Mouse (Mus musculus): Measurements from ENCODE around the gene Papss2.
"Not testable (repeated sequence)": the region's sequence is repeated elsewhere in the genome, so short reads cannot be mapped to it uniquely, and the experiment has no call there.

The Papss2 gene

DNA sequence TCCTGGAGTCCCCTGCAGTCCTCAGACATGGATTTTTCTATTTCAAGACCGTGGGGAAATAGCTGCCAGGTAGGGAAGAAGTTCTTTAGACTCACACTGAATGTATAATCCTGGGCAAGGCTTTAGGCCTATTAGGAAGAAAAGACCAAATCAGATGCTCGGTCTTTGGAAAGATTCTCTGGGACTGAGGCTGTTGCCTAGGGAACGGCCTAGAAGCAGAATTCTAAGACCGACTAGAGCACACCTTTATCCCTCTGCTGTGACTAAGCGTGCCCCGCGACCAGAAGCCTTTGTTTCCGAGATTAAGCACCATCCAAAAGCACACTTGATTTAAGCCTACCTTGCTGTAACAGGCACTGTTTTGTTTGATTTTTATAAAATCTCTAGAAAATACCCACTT, 46.4 kb downstream of the Papss2 start:
- no peak for DNase-seq

DNA sequence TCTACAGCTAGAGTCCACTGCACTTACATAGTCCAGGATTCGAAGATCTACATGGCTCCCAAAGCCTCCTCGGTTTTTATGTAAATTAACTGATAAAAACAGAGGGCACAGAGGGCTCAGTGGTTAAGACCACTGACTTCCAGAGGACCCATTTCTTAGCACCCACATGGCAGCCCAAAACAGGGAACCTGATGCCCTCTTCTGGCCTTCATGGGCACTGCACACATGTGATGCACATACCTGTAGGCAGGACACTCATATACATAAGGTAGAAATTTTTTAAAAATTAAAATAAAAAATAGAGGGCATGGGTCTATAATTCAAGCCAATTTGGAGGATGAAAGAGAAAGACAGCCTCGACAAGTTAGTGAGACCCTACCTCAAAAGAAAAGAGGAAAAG, 48.1 kb downstream of the Papss2 start:
- DNase-seq: no peak

DNA sequence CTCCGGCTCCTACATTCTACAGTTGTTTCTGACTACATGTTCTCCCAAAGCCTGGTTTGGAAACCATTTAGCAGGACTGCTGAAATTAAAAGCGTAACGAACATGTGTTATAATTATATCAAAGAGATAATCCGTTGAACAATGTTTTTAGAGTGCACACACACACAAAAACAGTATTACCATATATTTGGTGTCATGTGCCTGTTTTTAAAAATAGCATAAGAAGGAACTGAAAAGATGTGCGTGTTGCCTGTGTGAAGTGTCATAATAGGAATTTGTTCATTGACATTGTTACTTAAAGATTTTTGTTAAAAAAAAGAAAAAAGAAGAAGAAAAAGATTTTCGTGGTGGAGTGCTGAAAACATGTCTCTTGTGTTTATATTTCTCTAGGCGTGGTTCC, 50.3 kb downstream of the Papss2 start:
- DNase-seq: no peak

DNA sequence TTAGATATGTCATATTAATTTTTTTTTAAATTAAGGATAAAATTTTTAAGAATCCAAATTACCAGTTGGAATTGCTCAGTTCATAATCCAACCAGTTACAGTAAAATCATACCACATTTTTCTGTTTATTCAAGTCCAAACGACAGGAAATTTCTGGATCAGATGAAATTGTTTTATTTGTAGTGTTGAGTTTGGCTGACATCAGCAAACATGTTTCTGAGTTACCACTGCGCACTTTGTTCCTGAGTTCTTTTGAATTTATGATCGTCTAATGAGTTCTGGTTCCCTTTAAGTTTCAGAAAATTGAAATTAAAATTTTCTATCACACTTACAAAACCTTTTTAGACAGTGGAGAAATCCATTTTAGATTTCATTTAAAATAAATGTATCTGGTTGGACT, 50.8 kb downstream of the Papss2 start:
- no peak for DNase-seq

DNA sequence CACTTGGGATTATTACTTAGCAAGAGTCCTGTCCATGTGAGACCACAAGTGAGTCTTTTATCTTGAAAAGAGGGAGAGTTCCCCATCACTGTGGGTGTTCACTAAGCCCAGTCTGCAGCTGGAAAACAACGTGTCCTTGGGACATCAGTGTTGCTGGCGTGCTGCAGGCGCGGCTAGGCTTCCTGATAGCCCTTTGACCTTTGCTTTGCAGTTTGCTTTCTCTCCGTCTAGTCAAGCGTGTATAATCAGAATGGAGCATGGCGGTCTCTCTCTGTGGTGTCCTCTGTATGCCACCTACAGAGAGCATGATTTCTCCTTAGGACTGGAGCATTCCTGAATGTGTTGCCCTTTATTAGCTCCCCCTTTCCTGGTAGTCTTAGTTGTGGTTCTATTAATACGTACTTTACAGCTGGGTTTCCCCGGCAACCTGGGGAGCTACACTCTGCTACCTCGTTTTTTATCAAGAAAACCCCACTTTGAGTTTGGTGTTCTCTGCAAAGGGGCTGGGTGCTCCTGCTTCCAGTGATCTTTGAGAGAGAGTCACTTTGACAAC, 52.5 kb downstream of the Papss2 start:
- no peak for DNase-seq

DNA sequence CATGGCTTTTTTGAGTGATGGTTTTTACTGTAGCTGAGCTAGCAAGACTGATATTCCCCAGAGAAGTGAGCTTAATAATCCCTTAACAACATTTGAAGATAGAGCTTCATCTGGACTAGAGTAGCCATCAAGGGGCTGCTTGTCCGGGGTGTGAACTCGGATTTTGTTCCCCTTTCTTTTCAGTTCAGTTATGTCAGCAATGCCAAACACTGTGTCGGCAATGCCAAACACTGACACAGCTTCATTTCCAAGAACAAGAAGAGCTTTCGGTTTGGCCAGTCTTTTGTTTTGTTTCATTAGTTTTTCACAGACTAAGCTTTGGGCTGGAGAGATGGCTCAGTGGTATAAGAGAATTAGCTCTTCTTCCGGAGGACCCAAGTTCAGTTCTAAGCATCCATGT, 55.5 kb downstream of the Papss2 start:
- no peak for DNase-seq

DNA sequence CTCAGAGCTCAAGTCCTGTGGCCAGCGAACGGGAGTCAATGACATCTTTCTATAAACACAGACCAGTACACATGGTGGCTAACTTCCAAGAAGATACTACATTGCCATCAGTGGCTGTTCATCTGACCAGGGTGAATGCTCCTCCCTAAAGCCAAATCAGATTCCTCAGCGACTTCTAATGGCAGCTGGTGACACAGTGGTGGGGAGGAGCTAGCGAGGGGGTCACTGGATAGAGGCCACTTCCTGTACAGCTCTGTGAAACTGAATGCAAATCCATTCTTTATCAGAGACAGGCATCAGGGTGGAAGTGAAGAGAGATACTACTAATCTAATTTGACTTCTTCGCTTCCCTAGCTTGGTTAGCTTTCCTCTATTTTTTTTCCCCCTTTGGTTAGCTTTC, 57.5 kb downstream of the Papss2 start:
- no peak for DNase-seq

DNA sequence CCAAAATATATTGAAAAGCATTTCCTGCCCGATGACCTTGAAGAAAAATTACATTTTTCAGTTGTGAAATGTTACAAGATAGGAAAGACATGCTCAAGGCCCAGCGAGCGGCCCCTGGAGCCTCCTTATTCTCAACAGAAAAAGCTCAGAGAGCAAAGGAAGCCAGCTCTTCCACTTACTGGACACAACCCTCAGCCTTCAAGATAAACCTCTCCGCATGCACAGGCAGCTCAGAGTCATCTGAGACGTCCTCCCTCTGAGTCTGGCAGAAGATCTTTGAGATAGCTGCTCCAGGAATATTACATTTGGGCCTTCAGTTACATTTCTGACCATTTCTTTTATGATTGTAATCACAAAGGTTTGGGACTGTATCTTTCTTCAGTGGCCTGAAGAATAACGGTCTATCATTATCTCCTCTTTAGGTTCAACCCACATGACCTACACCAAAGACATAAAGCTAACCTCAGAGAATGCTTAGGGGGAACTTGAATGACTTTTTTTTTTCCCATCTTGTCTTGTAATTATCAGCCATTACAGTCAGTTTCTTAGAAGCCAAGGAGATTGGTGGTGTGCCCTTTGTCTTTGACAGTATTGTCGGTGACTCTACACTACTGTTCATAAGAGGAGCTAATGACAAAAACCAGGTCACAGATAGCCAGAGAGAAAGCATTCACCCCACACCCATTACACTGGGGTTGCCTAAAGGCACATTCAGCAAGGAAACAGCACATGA, 58.2 kb downstream of the Papss2 start:
- no peak for DNase-seq

DNA sequence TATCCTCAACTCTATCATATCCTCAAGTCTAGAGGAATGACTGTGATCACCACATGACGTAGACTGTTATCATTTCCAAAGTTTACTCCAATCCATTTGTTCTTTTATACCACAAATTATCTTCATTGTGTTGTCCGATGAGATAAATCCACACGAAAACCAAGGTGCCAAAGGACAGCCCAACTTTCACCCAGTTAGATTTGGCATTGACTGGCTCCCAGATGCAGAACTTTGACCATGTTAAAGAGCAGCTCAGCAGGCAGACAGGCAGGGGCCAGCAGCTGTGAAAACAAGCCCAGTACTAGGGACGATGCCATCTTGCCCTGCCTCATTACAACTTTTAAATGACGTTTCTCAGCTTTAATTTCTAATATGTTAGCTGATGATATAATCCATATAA, 63.8 kb downstream of the Papss2 start:
- DNase-seq: no peak

DNA sequence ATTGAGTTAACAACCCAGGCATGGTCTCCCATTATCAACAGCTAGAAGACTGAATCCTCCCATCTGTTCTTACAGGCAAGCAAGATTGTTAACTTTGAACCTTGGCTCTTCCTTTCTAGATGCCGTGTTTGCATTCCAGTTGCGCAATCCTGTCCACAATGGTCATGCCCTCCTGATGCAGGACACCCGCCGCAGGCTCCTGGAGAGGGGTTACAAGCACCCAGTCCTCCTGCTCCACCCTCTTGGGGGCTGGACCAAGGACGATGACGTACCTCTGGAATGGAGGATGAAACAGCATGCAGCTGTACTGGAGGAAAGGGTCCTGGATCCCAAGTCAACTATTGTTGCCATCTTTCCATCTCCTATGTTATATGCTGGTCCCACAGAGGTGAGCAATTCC, 67.3 kb downstream of the Papss2 start:
- peak in 1 of 2 experiments; percentile 7 for DNase-seq

DNA sequence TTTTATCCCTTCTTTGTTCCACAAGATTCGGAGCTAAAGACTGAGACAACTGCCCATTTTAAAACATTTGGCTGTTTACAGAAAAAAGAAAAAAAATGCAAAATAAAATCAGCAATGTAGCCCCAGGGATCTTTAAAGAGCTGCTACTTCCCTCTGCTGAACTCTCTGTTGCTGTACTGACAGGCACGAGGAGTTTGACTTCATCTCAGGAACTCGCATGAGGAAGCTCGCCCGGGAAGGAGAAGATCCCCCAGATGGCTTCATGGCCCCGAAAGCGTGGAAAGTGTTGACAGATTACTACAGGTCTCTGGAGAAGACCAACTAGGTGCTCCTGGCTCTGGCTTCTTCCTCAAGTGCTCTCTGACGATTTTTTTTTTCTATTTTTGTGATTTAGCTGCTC, 69.7 kb downstream of the Papss2 start:
- no peak for DNase-seq

DNA sequence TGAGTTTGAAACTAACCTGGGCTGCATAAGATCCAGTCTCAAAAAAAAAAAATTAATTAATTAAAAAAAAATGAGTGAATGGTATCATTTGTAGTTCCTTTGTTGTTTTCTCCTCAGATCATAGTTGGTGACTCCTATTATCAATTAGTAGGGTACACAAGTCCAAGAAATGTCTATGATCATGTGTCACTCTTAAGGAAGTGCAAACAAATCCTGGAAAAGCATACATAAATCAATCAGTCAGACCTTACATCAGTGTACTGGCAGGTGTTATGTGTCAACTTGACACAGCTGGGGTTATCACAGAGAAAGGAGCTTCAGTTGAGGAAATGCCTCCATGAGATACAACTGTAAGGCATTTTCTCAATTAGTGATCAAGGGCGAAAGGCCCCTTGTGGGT, 72.2 kb downstream of the Papss2 start:
- DNase-seq: not testable (repeated sequence)

DNA sequence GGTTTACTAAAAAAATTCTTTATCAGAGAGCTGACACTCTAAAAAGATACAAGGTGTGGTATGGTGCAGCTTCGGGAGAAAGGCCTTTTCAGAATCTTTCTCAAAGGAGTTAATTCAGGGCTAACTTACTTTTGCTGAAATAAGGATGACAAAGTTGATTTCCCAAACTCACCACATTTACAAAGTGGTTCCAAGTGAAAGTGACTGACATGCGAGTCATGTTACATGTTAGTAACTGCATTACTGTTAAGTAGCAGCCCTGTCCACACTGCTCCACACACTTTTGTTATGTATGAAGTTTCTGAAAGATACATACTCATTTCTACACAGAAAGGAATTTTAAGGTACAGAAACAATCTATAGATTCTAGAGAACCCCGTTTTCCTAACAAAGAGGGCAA, 80.2 kb downstream of the Papss2 start:
- no peak for DNase-seq

DNA sequence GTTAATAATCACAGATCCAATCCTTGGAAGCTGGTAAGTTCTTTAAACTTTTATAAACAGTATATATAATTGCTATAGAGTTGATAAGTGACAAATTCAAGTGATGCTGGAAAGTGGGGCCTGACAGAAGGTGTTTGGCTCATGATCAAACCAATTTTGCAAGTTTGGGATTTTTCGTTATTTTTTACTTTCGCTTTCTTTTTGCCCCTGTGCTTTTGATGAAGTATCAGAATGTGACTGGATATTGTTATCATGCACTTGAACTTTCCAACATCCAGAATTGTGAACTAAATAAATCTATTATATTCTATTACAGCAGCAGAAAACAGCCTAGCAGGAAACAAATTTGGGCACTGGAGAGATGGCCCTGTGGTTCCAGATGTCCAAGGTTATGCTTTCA, 85.3 kb downstream of the Papss2 start:
- DNase-seq: no peak

DNA sequence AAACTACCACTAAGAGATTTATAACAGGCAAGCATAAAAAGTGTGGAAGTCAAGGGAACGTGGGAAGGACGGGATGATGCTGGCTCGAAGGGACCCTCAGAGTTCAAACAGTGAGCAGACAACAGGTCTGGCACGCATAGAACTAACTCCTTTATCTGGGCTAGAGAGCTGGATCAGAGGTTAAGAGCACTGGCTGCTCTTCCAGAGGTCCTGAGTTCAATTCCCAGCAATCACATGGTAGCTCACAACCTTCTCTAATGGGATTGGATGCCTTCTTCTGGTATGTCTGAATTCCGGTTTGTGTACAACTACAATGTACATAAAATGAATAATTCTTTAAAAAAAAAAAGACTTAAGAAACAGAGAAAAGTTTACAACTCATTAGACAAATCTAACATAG, 87.5 kb downstream of the Papss2 start:
- no peak for DNase-seq

DNA sequence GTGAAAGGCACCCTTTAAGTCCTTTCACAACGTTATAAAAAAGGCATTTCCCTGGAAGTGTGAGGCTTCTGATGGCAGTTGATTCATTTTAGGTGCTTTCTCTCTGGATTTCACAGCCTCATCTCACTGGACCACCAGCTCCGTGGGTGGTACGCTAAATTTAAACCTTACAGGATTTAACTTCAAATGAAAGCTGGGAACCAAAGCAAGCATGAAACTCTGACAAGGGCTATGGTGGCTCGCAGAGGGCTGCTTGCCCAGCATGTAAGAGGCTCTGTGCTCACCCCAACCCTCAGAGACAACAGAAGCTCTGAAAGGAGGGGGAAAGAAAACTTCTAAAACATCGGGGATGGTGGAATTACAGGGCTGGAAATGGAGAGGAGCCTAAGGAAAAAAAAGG, 92.1 kb downstream of the Papss2 start:
- no peak for DNase-seq

DNA sequence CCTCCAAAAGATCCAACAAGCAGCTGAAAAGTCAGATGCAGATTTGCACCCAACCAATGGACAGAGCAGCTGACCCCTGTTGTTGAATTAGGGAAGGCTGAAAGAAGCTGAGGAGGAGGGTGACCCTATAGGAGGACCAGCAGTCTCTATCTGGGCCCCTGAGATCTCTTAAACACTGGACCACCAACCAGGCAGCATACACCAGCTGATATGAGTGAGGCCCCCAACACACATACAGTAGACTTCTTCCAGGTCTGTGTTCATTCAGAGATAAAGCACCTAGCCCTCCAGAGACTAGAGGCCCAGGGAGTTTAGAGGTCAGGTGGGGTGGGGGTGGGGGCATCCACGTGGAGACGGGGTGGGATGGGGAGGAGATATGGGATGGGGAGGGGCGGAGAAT, 92.6 kb downstream of the Papss2 start:
- DNase-seq: not testable (repeated sequence)

DNA sequence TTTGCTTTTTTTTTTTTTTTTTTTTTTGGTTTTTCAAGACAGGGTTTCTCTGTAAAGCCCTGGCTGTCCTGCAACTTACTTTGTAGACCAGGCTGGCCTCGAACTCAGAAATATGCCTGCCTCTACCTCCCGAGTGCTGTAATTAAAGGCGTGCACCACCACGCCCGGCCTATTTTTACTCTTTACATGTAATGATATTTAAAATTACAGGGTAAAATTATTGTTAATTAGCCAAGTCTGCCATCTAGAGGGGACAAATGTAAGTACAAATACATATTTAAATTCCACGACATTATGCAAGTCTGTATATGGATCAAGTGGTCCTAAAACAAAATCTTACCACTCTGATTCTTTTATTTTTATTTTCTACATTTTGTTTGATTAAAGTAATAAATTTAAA, 94.1 kb downstream of the Papss2 start:
- peak in 1 of 2 experiments; percentile 5 for DNase-seq

DNA sequence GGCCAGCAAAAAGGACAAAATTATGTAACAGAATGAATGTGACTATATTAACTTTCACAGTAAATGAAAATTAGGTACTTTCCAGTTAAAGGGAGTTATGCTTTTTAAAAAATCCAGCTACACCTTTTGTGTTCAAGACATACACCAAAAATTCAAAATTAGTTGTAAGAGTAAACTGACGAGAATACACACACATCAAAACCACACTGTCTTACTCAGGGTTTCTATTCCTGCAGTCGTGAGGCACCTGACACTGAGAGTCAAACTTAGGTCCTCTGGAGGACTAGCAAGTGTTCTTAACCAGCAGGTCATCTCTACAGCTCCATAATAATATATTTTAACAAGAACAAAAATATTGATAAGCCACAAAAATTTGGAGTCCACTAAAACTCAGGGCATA, 101.1 kb downstream of the Papss2 start:
- DNase-seq: no peak

DNA sequence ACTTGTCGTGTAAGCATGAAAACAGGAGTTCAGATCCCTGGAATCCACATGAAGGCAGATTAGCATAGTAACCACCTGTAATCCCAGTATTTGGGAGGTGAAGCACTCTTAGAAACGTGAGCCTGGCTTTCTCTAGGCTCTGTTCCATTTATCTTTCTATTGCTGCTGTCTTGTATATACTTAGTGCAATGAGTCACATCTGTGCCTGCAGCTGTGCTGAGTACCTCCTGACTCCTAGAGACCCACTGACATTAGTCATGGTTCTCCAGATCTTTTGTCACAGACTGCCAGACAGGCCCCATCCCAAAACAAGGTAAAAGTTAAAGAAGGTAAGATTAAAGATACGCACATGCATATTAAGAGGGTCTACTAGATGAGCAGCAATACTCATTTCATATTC, 106.6 kb downstream of the Papss2 start:
- no peak for DNase-seq

DNA sequence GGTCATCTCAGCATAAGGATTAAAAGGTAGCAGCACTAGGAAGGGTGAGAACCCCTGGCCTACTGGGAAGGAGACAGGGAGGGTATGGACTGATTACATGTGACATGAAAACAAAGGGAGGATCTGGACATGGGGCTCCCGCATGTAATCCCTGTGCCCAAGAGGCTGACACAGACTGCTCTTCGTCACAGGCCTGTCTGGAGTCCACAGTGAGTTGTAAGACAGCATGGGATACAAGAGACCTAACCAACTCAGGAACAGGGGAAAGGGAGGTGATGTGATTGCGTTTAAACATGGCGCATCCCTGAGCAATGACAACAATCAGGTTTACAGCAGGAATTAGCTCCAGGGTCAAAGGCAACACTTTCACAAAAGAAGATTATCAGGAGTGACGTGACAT, 113.4 kb downstream of the Papss2 start:
- no peak for DNase-seq

DNA sequence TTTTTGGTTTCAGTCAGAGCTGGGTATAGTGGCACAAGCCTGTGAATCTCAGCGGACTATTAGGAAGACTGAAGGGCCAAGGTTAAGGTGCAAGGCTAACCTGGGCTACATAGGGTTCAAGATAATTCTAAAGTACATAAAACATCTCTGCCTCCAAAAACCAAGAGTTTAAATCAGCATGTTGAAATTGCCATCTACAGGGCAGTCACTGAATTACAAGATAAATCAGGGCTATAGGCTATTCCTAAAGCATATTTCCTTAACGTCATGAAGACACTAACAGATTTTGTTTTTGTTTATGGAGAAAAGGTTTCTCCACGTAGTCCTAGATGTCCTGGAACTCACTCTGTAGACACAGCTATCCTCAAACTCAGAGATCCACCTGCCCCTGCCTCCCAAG, 114.7 kb downstream of the Papss2 start:
- DNase-seq: no peak

DNA sequence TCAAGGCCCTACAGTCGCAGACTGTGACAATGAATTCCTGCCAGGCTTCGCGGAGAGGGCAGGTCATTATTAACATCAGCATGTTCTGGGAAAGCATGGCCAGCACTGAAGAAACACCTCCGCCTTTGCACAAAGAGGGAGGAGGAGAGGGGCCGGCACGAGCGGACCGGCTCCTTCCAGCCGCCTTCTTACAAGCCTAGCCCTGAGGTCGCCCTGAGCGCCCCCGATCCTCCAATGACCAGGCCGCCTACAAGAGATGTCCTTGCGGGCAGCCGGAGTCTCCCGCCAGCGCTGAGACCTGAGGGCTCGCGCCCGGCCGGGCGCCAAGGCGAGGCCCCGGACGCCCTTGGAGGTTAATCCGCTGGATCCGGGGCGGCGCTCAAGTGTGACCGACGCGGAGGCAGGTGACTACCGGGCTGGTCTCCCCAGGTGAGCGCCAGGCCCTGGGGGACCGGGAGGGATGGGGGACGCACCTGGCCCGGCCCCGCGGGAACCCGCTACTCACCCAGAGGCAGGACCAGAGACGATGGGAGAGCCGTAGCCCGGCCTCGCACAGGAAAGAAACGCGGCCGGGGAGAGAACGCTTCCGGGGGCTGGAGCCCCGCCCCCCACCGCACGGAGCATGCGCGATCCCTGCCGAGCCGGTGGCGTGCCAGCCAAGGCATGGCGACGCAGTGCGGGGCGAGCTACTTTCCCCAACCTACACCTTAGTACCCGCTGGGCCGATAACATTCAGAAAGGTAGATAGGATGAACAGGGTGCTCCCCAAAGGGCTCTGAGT, 116.4 kb downstream of the Papss2 start:
- DNase-seq: peak; percentile 88 to 90

DNA sequence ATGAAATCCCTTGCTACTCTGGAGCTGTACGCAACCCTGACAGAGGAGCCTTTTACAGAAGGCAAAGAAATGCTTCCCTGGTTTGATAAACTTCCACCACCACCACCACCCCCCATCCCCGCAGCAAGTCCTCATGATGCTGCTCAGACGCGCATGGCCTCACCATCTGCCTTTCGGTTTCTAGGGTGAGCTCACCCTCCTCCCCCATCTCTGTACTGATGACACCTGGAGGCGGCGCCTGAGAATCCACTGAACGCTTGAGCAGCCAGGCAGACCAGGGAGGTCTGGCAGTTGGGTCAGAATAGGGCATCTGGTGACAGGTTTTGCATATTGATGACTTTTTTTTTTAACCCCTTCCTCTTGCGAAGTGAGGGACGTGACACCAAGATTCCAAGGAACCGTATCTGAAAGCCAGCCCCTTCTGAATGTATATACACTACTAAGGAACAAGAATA, 117.0 kb downstream of the Papss2 start:
- DNase-seq: peak; percentile 76 to 82

All from lung, adult 18-20 months (tissue).